Mouse (Mus musculus) ES-Bruce4 (cell line): ENCODE measurements at regions not wholly inside any gene's neighbourhood (a gene's known extent, or its start where the extent isn't known, plus 50 kb on each side); places are given as distances from the start of the nearest gene placed in this dataset.

Source experiments
- CTCF ChIP-seq: IDR thresholded peaks from one replicate; pipeline ENCODE4 v1.8.1; 2011; ENCODE audit warnings: low read depth, low read length
- POLR2A ChIP-seq: IDR thresholded peaks from one replicate; pipeline ENCODE4 v1.8.1; 2011; ENCODE audit warnings: low read length; ENCODE audit not compliant: insufficient read depth

DNA sequence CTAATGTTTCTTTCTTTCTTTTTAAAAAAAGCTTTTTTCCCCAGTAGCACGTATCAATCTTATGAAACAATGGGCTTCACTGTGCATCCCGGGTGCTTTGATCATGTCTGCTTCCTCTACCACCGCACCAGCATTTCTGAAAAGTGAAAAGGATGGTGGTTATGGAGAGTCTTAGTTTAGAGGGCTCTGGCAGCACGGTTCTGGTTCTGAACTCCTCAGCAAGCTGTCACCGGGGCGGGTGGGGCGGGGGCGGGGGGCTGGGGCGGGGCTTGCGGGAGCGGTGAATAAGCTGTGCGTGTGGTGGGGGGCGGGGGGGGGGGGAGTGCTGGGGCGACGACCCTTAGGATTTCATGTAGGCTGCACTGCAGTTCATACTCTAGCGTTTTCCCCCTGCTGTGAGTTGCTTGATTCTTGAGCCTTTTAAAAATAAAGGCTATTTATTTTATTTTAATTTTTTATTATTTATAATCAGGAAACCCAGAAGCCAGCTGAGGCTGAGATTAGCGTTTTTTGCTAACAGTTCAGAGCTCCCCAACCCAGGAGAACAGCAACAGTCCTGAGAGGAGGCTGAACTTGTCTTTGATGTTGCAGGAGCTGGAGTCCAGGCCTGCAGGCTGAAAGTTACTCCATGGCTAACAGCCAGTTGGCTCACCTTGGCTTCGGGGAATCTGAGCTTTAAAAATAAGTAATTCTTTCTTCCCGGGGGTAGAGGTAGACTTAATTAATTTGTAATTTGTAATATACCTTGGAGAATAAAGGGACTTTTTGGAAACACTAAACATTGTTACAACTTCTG, 59.2 kb upstream of the Tut7 start:
- TF ChIP-seq CTCF (no peak), POLR2A (no peak)
